ENCODE assay signal across 32 mouse cellular contexts in genomic region chr8:34590976-34591749, GRCm38 (mm10).
DNase-seq lines count a peak whose midpoint lies in the region; ATAC-seq and TF ChIP-seq lines count a peak whose summit lies in the region.
"Had no signal": no experiment of that assay in that cellular context is flagged by ENCODE, and none has a peak within 500 bp of the region (broad histone marks: within the 10 kb centered on the region; RNA-seq: fewer than 3 reads in every experiment).

No protein-coding gene starts in this region.

- H3K36me3 ChIP-seq in liver, adult 2 months (ENCODE audit: control insufficient read depth, insufficient read depth, low read length), result no peaks in the 10 kb centered on the region
- H3K36me3 ChIP-seq in intestine, postnatal 0 days (ENCODE audit: control insufficient read depth, insufficient read depth), result no peaks in the 10 kb centered on the region
- no peaks in the 10 kb centered on the region for H3K36me3 ChIP-seq in forebrain, embryonic 11.5 days (ENCODE audit: control insufficient read depth, insufficient read depth, low read length)
- H3K36me3 ChIP-seq: embryonic facial prominence, embryonic 10.5 days; embryonic facial prominence, embryonic 15.5 days; heart, embryonic 13.5 days; hindbrain, embryonic 15.5 days; limb, embryonic 12.5 days; liver, embryonic 12.5 days; midbrain, embryonic 12.5 days; neural tube, embryonic 12.5 days had no signal

- WGBS in liver, adult 2 months, result 67% methylated on average over 8 of the region's 8 CpGs
- WGBS in intestine, postnatal 0 days, result 68% methylated on average over 8 of the region's 8 CpGs
- 92% methylated on average over 8 of the region's 8 CpGs for WGBS in forebrain, embryonic 11.5 days

- no peak overlapping the region for H3K4me2 ChIP-seq in intestine, postnatal 0 days (replicated peaks; ENCODE audit: low read depth)
- no peak overlapping the region for H3K4me2 ChIP-seq in forebrain, embryonic 11.5 days (ENCODE audit: low read depth, low read length, severe bottlenecking)
- H3K4me2 ChIP-seq: embryonic facial prominence, embryonic 15.5 days; heart, embryonic 13.5 days; hindbrain, embryonic 15.5 days; limb, embryonic 12.5 days; liver, embryonic 12.5 days; midbrain, embryonic 12.5 days; neural tube, embryonic 12.5 days had no signal

- H3K27me3 ChIP-seq in liver, adult 2 months (ENCODE audit: control insufficient read depth, insufficient read depth, low read length), result no peaks in the 10 kb centered on the region
- no peaks in the 10 kb centered on the region for H3K27me3 ChIP-seq in intestine, postnatal 0 days (replicated peaks; ENCODE audit: control insufficient read depth, insufficient read depth, low read length)
- H3K27me3 ChIP-seq in forebrain, embryonic 11.5 days (ENCODE audit: control insufficient read depth, insufficient read depth, low read length), result no peaks in the 10 kb centered on the region
- H3K27me3 ChIP-seq: CH12.LX; embryonic facial prominence, embryonic 15.5 days; heart, embryonic 13.5 days; hindbrain, embryonic 15.5 days; limb, embryonic 12.5 days; liver, embryonic 12.5 days; midbrain, embryonic 12.5 days; neural tube, embryonic 12.5 days had no signal

- no peak overlapping the region for H3K4me3 ChIP-seq in liver, adult 2 months (ENCODE audit: insufficient read depth, low read depth, low read length)
- no peak overlapping the region for H3K4me3 ChIP-seq in intestine, postnatal 0 days (ENCODE audit: low read depth, low read length)
- no peak overlapping the region for H3K4me3 ChIP-seq in forebrain, embryonic 11.5 days (ENCODE audit: low read depth, low read length)
- H3K4me3 ChIP-seq: embryonic facial prominence, embryonic 10.5 days; embryonic facial prominence, embryonic 15.5 days; heart, adult 2 months; heart, embryonic 13.5 days; hindbrain, embryonic 15.5 days; limb, embryonic 12.5 days; liver, embryonic 12.5 days; megakaryocyte, embryonic 14.5 days; midbrain, embryonic 12.5 days; myocyte; neural tube, embryonic 12.5 days had no signal

- no peaks in the 10 kb centered on the region for H3K4me1 ChIP-seq in liver, adult 2 months (ENCODE audit: control insufficient read depth, insufficient read depth, low read length)
- H3K4me1 ChIP-seq in intestine, postnatal 0 days (replicated peaks; ENCODE audit: control insufficient read depth, insufficient read depth, low read length), result no peaks in the 10 kb centered on the region
- no peaks in the 10 kb centered on the region for H3K4me1 ChIP-seq in forebrain, embryonic 11.5 days (replicated peaks; ENCODE audit: control insufficient read depth, insufficient read depth, low read length)
- H3K4me1 ChIP-seq: embryonic facial prominence, embryonic 10.5 days; embryonic facial prominence, embryonic 15.5 days; heart, embryonic 13.5 days; hindbrain, embryonic 15.5 days; limb, embryonic 12.5 days; liver, embryonic 12.5 days; midbrain, embryonic 12.5 days; neural tube, embryonic 12.5 days had no signal

- H3K27ac ChIP-seq in liver, adult 2 months (replicated peaks; ENCODE audit: insufficient read depth, low read depth, low read length), result no peak overlapping the region
- H3K27ac ChIP-seq in intestine, postnatal 0 days (ENCODE audit: low read depth, low read length), result no peak overlapping the region
- H3K27ac ChIP-seq in forebrain, embryonic 11.5 days (ENCODE audit: low read depth, low read length), result no peak overlapping the region
- H3K27ac ChIP-seq: embryonic facial prominence, embryonic 10.5 days; embryonic facial prominence, embryonic 15.5 days; heart, adult 2 months; heart, embryonic 13.5 days; hindbrain, embryonic 15.5 days; limb, embryonic 12.5 days; liver, embryonic 12.5 days; midbrain, embryonic 12.5 days; neural tube, embryonic 12.5 days had no signal

- no peak overlapping the region for H3K9ac ChIP-seq in liver, adult 2 months (ENCODE audit: low read depth, low read length)
- no peak overlapping the region for H3K9ac ChIP-seq in intestine, postnatal 0 days (ENCODE audit: low read depth, low read length)
- H3K9ac ChIP-seq in forebrain, embryonic 11.5 days (ENCODE audit: low read length), result no peak overlapping the region
- H3K9ac ChIP-seq: embryonic facial prominence, embryonic 15.5 days; heart, embryonic 13.5 days; hindbrain, embryonic 15.5 days; limb, embryonic 12.5 days; liver, embryonic 12.5 days; liver, postnatal 0 days; midbrain, embryonic 12.5 days; neural tube, embryonic 12.5 days had no signal

- DNase-seq in liver, adult 2 months (ENCODE audit: extremely low read depth, low read depth, low spot score), result peak; percentile 1
- DNase-seq in liver (no peak), 3T3-L1 (ENCODE audit: low read depth, low spot score) (peak; percentile 76), NIH3T3 (ENCODE audit: low read depth) (peak; percentile 42), adipocyte (ENCODE audit: low spot score) (no peak)
- no peak for DNase-seq in forebrain, embryonic 11.5 days (ENCODE audit: low spot score)
- DNase-seq in layer of hippocampus, adult 9-11 months, result no peak
- DNase-seq: adrenal gland, adult 2 months; adrenal gland, postnatal 36 days; cerebellum, adult 8-10 months; cerebellum, postnatal 25 days; heart, adult 2 months; heart, postnatal 10 days; kidney, adult 9 months; kidney, postnatal 10 days; liver, postnatal 0 days; lung, postnatal 4 days; thymus, postnatal 14 days had no signal

- no peaks in the 10 kb centered on the region for H3K9me3 ChIP-seq in intestine, postnatal 0 days (ENCODE audit: control insufficient read depth)
- no peaks in the 10 kb centered on the region for H3K9me3 ChIP-seq in forebrain, embryonic 11.5 days (ENCODE audit: control insufficient read depth, low read length)
- H3K9me3 ChIP-seq: embryonic facial prominence, embryonic 10.5 days; embryonic facial prominence, embryonic 15.5 days; heart, embryonic 13.5 days; hindbrain, embryonic 15.5 days; limb, embryonic 12.5 days; liver, embryonic 12.5 days; midbrain, embryonic 12.5 days; neural tube, embryonic 12.5 days had no signal

- no peak for TF ChIP-seq CTCF in liver, adult 2 months (IDR thresholded peaks at IDR 0.05; ENCODE audit: low read depth, low read length)
- TF ChIP-seq CTCF in intestine, postnatal 0 days (IDR thresholded peaks at IDR 0.05; ENCODE audit: low read depth), result no peak

- no peaks in the 10 kb centered on the region for H3K79me2 ChIP-seq in liver, adult 2 months (ENCODE audit: control insufficient read depth, insufficient read depth, low read length)

- no peak for TF ChIP-seq POLR2A in liver, adult 2 months (IDR thresholded peaks at IDR 0.05; ENCODE audit: extremely low read depth, insufficient read depth, low read length)

- ATAC-seq in intestine, postnatal 0 days, result peak; percentile 70
- no peak for ATAC-seq in forebrain, embryonic 11.5 days (replicated peaks; ENCODE audit: low FRiP score)
- ATAC-seq: forebrain, embryonic 14.5 days; liver, embryonic 12.5 days; liver, postnatal 0 days; lung, postnatal 0 days had no signal

Comparison
In these comparisons a context has a peak if more than half of its experiments do, and no peak if none do; other contexts are left out.
1. DNase-seq: peak in liver, adult 2 months (single experiment), 3T3-L1 (single experiment) and NIH3T3 (single experiment); none in liver (single experiment), forebrain, embryonic 11.5 days (single experiment), adipocyte (single experiment) and layer of hippocampus, adult 9-11 months (single experiment).